Mouse (Mus musculus) midbrain, postnatal 0 days (tissue): Measurements from ENCODE around the gene Slc45a2. TPM values are rescaled to one million over a fixed set of nuclear protein-coding genes. Genes with fewer than 3 reads are reported as not detected.

ENCODE experiments used
- ATAC-seq: fragments of 200-750 bp; cut with Nextera tagmentation; 2 replicates; pipeline ENCODE4 v1.8.0; 2017; ENCODE audit warnings: moderate number of reproducible peaks, mild to moderate bottlenecking, moderate TSS enrichment, moderate library complexity; ENCODE audit not compliant: low FRiP score
- DNase-seq: peaks from one replicate; pipeline ENCODE4 v3.0.0-alpha.2; 2015; ENCODE audit warnings: low spot score
- H3K27ac ChIP-seq: fragments of 300-500 bp; sonication (generic); 2 replicates; pipeline ENCODE4 v1.5.1; 2014; ENCODE audit warnings: low read depth, mild to moderate bottlenecking, low read length, mixed read lengths
- H3K27me3 ChIP-seq: fragments of 300-500 bp; sonication (generic); 2 replicates; pipeline ENCODE4 v1.6.1; 2014; ENCODE audit warnings: low read length, control low read depth, mixed read lengths; ENCODE audit not compliant: insufficient read depth
- H3K36me3 ChIP-seq: fragments of 300-500 bp; sonication (generic); 2 replicates; pipeline ENCODE4 v1.6.1; 2014; ENCODE audit warnings: low read length, control low read depth, mixed read lengths; ENCODE audit not compliant: insufficient read depth
- H3K4me1 ChIP-seq: fragments of 300-500 bp; sonication (generic); 2 replicates; pipeline ENCODE4 v1.6.1; 2014; ENCODE audit warnings: mild to moderate bottlenecking, control low read depth, antibody characterized with exemption, low read length, mixed read lengths; ENCODE audit not compliant: insufficient read depth
- H3K4me2 ChIP-seq: fragments of 300-500 bp; sonication (generic); 2 replicates; pipeline ENCODE4 v1.6.1; 2014; ENCODE audit warnings: low read depth, mild to moderate bottlenecking, low read length, mixed read lengths; ENCODE audit not compliant: poor library complexity, severe bottlenecking
- H3K4me3 ChIP-seq: fragments of 300-500 bp; sonication (generic); 2 replicates; pipeline ENCODE4 v1.5.1; 2014; ENCODE audit warnings: low read depth, mild to moderate bottlenecking, low read length, moderate library complexity
- H3K9ac ChIP-seq: fragments of 300-500 bp; sonication (generic); replicated peaks from 2 replicates; pipeline ENCODE4 v1.6.1; 2014; ENCODE audit warnings: mild to moderate bottlenecking, low read length, moderate library complexity, mixed read lengths; ENCODE audit not compliant: poor library complexity, severe bottlenecking
- H3K9me3 ChIP-seq: fragments of 300-500 bp; sonication (generic); 2 replicates; pipeline ENCODE4 v1.6.1; 2016; ENCODE audit warnings: low read length, control low read depth
- CTCF ChIP-seq: IDR thresholded peaks from 2 replicates; pipeline ENCODE4 v1.5.1; 2016; ENCODE audit warnings: antibody characterized with exemption, mild to moderate bottlenecking
- WGBS: fragments of 180-500 bp; shearing (Covaris S2); extraction: QIAGEN DNeasy Blood & Tissue Kit; methylation state at CpG from one replicate; pipeline ENCODE4 v1.1.7; 2014; 5-methylcytosine and 5-hydroxymethylcytosine counted together
- polyA plus RNA-seq: library from polyadenylated mRNA; unstranded; fragments of >200 nt; fragmentation: Nextera tagmentation; extraction: Ambion mirVana; gene quantifications from 2 replicates; pipeline ENCODE4 v1.2.1, GENCODE M21; 2015
- total RNA-seq: library from RNA; depleted of rRNA; stranded (reverse); fragments of >200 nt; gene quantifications from 2 replicates; pipeline ENCODE4 v1.2.3, GENCODE M21; 2014; rRNA removed

Gene Slc45a2
- total and polyA plus RNA-seq, 2 experiments from 2014 or later: not detected

GRCm38 (mm10) chr15:11064558-11065411 lies 64.3 kb downstream of the Slc45a2 start, which contains the start of gene Adamts12:
Gene Adamts12, plus strand, starts transcription at chr15:11064790.
- 4% methylated on average over 25 of the region's 25 CpGs for WGBS

GRCm38 (mm10) chr15:11065528-11066171 lies 65.1 kb downstream of the Slc45a2 start:
- Histone ChIP-seq H3K36me3 (no peaks in the 10 kb centered on the region), H3K9ac (0 out of 2 replicates have a peak overlapping the region, but pooled peaks have one; percentile 39), H3K4me2 (peak overlapping the region; percentile 49), H3K4me3 (peak overlapping the region; percentile 27), H3K27ac (0 out of 2 replicates have a peak overlapping the region, but pooled peaks have one; percentile 32), H3K9me3 (no peaks in the 10 kb centered on the region), H3K4me1 (0 out of 2 replicates have a peak, but pooled peaks cover 2% of the 10 kb centered on the region), H3K27me3 (no peaks in the 10 kb centered on the region)
- ATAC-seq (no peak), DNase-seq (no peak)
- TF ChIP-seq CTCF: no peak
- WGBS: 10% methylated on average over 9 of the region's 9 CpGs

More at GRCm38 (mm10) chr15:11064558-11065411, 64.3 kb downstream of the Slc45a2 start, which contains the start of gene Adamts12:
- peak within 1 kb of the TSS; percentile 27 for H3K4me3 ChIP-seq
- DNase-seq (peak; percentile 82), ATAC-seq (peak; percentile 78)
- H3K9me3 ChIP-seq: no peaks in the 10 kb centered on the region
- TF ChIP-seq CTCF: no peak
- H3K27me3 ChIP-seq: no peaks in the 10 kb centered on the region
- 0 out of 2 replicates have a peak within 1 kb of the TSS, but pooled peaks have one; percentile 19 for H3K9ac ChIP-seq
- no peaks in the 10 kb centered on the region for H3K36me3 ChIP-seq
- 0 out of 2 replicates have a peak, but pooled peaks cover 2% of the 10 kb centered on the region for H3K4me1 ChIP-seq
- H3K27ac ChIP-seq: 0 out of 2 replicates have a peak within 1 kb of the TSS, but pooled peaks have one; percentile 32
- peak within 1 kb of the TSS; percentile 49 for H3K4me2 ChIP-seq

DNA sequence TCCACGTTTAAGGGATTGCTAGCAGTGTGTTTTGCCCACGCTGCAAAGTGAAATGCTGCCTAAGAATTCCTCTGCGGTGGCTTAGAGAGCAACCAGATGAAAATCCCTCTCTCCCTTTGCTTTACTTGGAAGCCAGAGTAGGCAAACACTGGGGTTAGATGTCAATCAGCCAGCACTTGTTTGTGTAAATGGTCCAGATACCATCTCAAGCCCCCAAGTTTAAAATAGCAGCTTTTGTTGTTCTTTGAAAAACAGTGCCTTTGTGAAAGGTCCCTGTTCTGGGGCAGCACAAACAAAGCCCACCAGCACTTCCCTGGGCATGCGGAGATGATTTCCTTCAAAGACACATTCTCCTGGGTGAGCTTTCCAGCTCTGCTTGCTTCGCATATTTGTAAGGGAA lies 65.8 kb downstream of the Slc45a2 start:
- Histone ChIP-seq H3K9me3 (no peaks in the 10 kb centered on the region), H3K27me3 (no peaks in the 10 kb centered on the region), H3K36me3 (no peaks in the 10 kb centered on the region), H3K9ac (no peak overlapping the region), H3K4me2 (peak overlapping the region; percentile 49), H3K4me3 (peak overlapping the region; percentile 27), H3K4me1 (0 out of 2 replicates have a peak, but pooled peaks cover 2% of the 10 kb centered on the region), H3K27ac (peak overlapping the region; percentile 32; the same call in 1 of the 2 replicates)
- ATAC-seq (no peak), DNase-seq (no peak)
- no peak for TF ChIP-seq CTCF
- WGBS: 10% methylated on average over 5 of the region's 5 CpGs

DNA sequence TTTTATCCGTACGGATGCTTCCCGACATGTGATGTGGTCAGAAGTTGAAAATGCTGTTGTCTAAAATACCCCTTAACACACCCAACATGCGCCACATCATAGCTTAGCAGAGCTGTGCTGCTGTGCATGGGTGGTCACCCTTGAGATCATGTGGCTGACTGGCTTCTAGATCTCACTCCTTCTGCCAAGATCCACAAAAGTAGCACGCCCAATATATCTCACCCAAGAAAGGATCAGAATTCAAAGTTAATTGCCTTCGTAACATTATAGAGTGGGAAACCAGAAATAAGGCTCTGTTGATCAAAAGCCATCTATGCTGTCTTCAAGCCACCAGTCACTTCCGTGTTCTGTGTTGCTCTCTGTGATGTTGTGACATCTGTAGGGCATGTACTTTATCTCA lies 67.4 kb downstream of the Slc45a2 start:
- H3K9ac ChIP-seq: no peak overlapping the region
- no peaks in the 10 kb centered on the region for H3K36me3 ChIP-seq
- no peak overlapping the region for H3K4me3 ChIP-seq
- TF ChIP-seq CTCF: no peak
- H3K9me3 ChIP-seq: no peaks in the 10 kb centered on the region
- no peak for ATAC-seq
- 83% methylated on average over 7 of the region's 7 CpGs for WGBS
- H3K4me2 ChIP-seq: no peak overlapping the region
- no peak overlapping the region for H3K27ac ChIP-seq
- no peak for DNase-seq
- no peaks in the 10 kb centered on the region for H3K27me3 ChIP-seq
- 0 out of 2 replicates have a peak, but pooled peaks cover 2% of the 10 kb centered on the region for H3K4me1 ChIP-seq

DNA sequence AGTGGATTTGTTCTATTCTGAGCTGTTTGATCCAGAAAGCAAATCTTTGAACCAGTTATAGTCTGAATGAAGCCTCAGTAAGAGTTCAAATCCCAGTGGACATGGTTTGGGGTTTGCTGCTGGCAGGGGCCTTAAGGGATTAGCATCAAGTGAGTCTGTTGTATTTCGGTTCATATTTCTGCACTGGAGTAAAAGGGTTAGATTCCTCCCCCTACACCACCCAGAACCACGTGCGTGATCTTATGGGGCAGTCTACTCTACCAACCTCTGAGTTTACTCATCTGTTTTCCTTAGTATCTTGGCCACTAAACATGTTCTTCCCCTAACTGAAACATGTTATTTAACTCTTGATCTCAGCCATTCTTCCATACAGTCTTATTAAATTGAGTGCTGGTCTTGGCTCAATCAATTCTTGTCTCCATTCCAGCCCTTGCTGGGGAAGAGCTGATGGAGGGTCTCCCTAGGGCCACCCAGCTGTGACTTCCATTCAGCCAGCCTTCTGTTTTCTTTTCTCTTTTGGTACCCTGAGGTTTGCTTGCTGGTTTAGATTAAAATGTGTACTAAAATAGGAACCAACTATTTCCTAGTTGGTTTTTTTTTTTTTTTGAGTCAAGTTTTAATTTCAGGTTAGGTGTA lies 75.3 kb downstream of the Slc45a2 start:
- no peak for TF ChIP-seq CTCF
- Histone ChIP-seq H3K4me2 (no peak overlapping the region), H3K36me3 (no peaks in the 10 kb centered on the region), H3K4me3 (no peak overlapping the region), H3K27me3 (no peaks in the 10 kb centered on the region), H3K9ac (no peak overlapping the region), H3K27ac (no peak overlapping the region), H3K4me1 (no peaks in the 10 kb centered on the region), H3K9me3 (no peaks in the 10 kb centered on the region)
- DNase-seq (no peak), ATAC-seq (no peak)
- WGBS: 78% methylated on average over 3 of the region's 3 CpGs

Other genes with a start within 250 kb of the Slc45a2 start
- gene C1qtnf3, start 48.4 kb upstream of the Slc45a2 start, total RNA-seq: 0.52 and 0.55 TPM in 2 replicates
- 0.69 and 0.75 TPM in 2 replicates for gene C1qtnf3, start 48.4 kb upstream of the Slc45a2 start, polyA plus RNA-seq
- 5.2 and 6.3 TPM in 2 replicates for gene Amacr, start 19.0 kb upstream of the Slc45a2 start, total RNA-seq
- gene Amacr, start 19.0 kb upstream of the Slc45a2 start, polyA plus RNA-seq: 9.8 and 11.1 TPM in 2 replicates
- gene Rxfp3, start 37.3 kb downstream of the Slc45a2 start, total RNA-seq: 5.1 and 5.6 TPM in 2 replicates
- gene Rxfp3, start 37.3 kb downstream of the Slc45a2 start, polyA plus RNA-seq: 2.4 and 2.7 TPM in 2 replicates
- 7.4 and 8.6 TPM in 2 replicates for gene Adamts12, start 64.1 kb downstream of the Slc45a2 start, total RNA-seq
- 0.88 and 0.94 TPM in 2 replicates for gene Adamts12, start 64.1 kb downstream of the Slc45a2 start, polyA plus RNA-seq